Mouse (Mus musculus): Measurements from ENCODE around the gene Orc5. TPM values are rescaled to one million over a fixed set of nuclear protein-coding genes. Genes with fewer than 3 reads are reported as not detected.
"Not testable (repeated sequence)": the region's sequence is repeated elsewhere in the genome, so short reads cannot be mapped to it uniquely, and the experiment has no call there.

The Orc5 gene
- polyA plus RNA-seq, 1 experiment from 2014 or later = 34.2 TPM

- Histone ChIP-seq H3K9ac (ENCODE audit: low read depth, low read length) (no peak overlapping the region), H3K9me3 (replicated peaks; ENCODE audit: control insufficient read depth, low read length, poor library complexity, severe bottlenecking) (no peaks in the 10 kb centered on the region), H3K4me2 (ENCODE audit: low read length) (no peak overlapping the region), H3K4me1 (ENCODE audit: control insufficient read depth, insufficient read depth, low read length) (peaks cover 2% of the 10 kb centered on the region; the same call in 1 of the 2 replicates), H3K36me3 (ENCODE audit: control insufficient read depth, insufficient read depth, low read length) (peaks cover 2% of the 10 kb centered on the region; the same call in 1 of the 2 replicates), H3K27ac (ENCODE audit: low read length) (no peak overlapping the region), H3K27me3 (ENCODE audit: control insufficient read depth, insufficient read depth, low read depth, low read length) (no peaks in the 10 kb centered on the region), H3K4me3 (ENCODE audit: low read depth, low read length) (no peak overlapping the region)
- 89% methylated on average over 5 of the region's 5 CpGs for WGBS
- no peak for ATAC-seq
Observed at GRCm38 (mm10) chr5:22482567-22482966, 67.7 kb downstream of the Orc5 start.

- not testable (repeated sequence) for H3K4me2 ChIP-seq (ENCODE audit: low read length); H3K9me3 ChIP-seq (replicated peaks; ENCODE audit: control insufficient read depth, low read length, poor library complexity, severe bottlenecking); H3K36me3 ChIP-seq (ENCODE audit: control insufficient read depth, insufficient read depth, low read length); H3K4me1 ChIP-seq (ENCODE audit: control insufficient read depth, insufficient read depth, low read length); H3K27ac ChIP-seq (ENCODE audit: low read length); ATAC-seq; H3K4me3 ChIP-seq (ENCODE audit: low read depth, low read length); H3K27me3 ChIP-seq (ENCODE audit: control insufficient read depth, insufficient read depth, low read depth, low read length); H3K9ac ChIP-seq (ENCODE audit: low read depth, low read length)
- 98% methylated on average over 4 of the region's 11 CpGs for WGBS
Observed at GRCm38 (mm10) chr5:22472445-22472844, 77.8 kb downstream of the Orc5 start.

GRCm38 (mm10) chr5:22471243-22471642, 79.0 kb downstream of the Orc5 start:
- no peaks in the 10 kb centered on the region for H3K4me1 ChIP-seq (ENCODE audit: control insufficient read depth, insufficient read depth, low read length)
- no peak overlapping the region for H3K4me2 ChIP-seq (ENCODE audit: low read length)
- 32% methylated on average over 4 of the region's 4 CpGs for WGBS
- H3K27me3 ChIP-seq (ENCODE audit: control insufficient read depth, insufficient read depth, low read depth, low read length) = no peaks in the 10 kb centered on the region
- H3K4me3 ChIP-seq (ENCODE audit: low read depth, low read length) = no peak overlapping the region
- H3K9ac ChIP-seq (ENCODE audit: low read depth, low read length) = no peak overlapping the region
- H3K27ac ChIP-seq (ENCODE audit: low read length) = no peak overlapping the region
- no peaks in the 10 kb centered on the region for H3K9me3 ChIP-seq (replicated peaks; ENCODE audit: control insufficient read depth, low read length, poor library complexity, severe bottlenecking)
- ATAC-seq = peak; percentile 64
- no peaks in the 10 kb centered on the region for H3K36me3 ChIP-seq (ENCODE audit: control insufficient read depth, insufficient read depth, low read length)

- 38% methylated on average over 15 of the region's 15 CpGs for WGBS
- no peak overlapping the region for H3K4me3 ChIP-seq (ENCODE audit: low read depth, low read length)
- H3K27me3 ChIP-seq (ENCODE audit: control insufficient read depth, insufficient read depth, low read depth, low read length) = no peaks in the 10 kb centered on the region
- ATAC-seq = peak; percentile 60; the same call in 1 of the 2 replicates
- H3K9ac ChIP-seq (ENCODE audit: low read depth, low read length) = no peak overlapping the region
- no peaks in the 10 kb centered on the region for H3K9me3 ChIP-seq (replicated peaks; ENCODE audit: control insufficient read depth, low read length, poor library complexity, severe bottlenecking)
- H3K4me2 ChIP-seq (ENCODE audit: low read length) = peak overlapping the region; percentile 20
- peaks cover 7% of the 10 kb centered on the region for H3K4me1 ChIP-seq (ENCODE audit: control insufficient read depth, insufficient read depth, low read length)
- H3K27ac ChIP-seq (ENCODE audit: low read length) = no peak overlapping the region
- H3K36me3 ChIP-seq (ENCODE audit: control insufficient read depth, insufficient read depth, low read length) = no peaks in the 10 kb centered on the region
Observed at GRCm38 (mm10) chr5:22452871-22453661, 97.2 kb downstream of the Orc5 start.

- H3K4me2 ChIP-seq (ENCODE audit: low read length) = peak overlapping the region; percentile 20
- no peak overlapping the region for H3K27ac ChIP-seq (ENCODE audit: low read length)
- ATAC-seq = no peak
- no peaks in the 10 kb centered on the region for H3K9me3 ChIP-seq (replicated peaks; ENCODE audit: control insufficient read depth, low read length, poor library complexity, severe bottlenecking)
- WGBS = 52% methylated on average over 9 of the region's 9 CpGs
- no peaks in the 10 kb centered on the region for H3K27me3 ChIP-seq (ENCODE audit: control insufficient read depth, insufficient read depth, low read depth, low read length)
- no peak overlapping the region for H3K4me3 ChIP-seq (ENCODE audit: low read depth, low read length)
- H3K9ac ChIP-seq (ENCODE audit: low read depth, low read length) = no peak overlapping the region
- peaks cover 7% of the 10 kb centered on the region for H3K4me1 ChIP-seq (ENCODE audit: control insufficient read depth, insufficient read depth, low read length)
- H3K36me3 ChIP-seq (ENCODE audit: control insufficient read depth, insufficient read depth, low read length) = no peaks in the 10 kb centered on the region
Observed at GRCm38 (mm10) chr5:22452452-22452851, 97.8 kb downstream of the Orc5 start.

- no peak overlapping the region for H3K4me3 ChIP-seq (ENCODE audit: low read depth, low read length)
Observed at GRCm38 (mm10) chr5:22451764-22452163, 98.5 kb downstream of the Orc5 start.

GRCm38 (mm10) chr5:22449492-22449891, 100.7 kb downstream of the Orc5 start:
- ATAC-seq = no peak
- Histone ChIP-seq H3K4me2 (ENCODE audit: low read length) (no peak overlapping the region), H3K27ac (ENCODE audit: low read length) (no peak overlapping the region), H3K36me3 (ENCODE audit: control insufficient read depth, insufficient read depth, low read length) (no peaks in the 10 kb centered on the region), H3K27me3 (ENCODE audit: control insufficient read depth, insufficient read depth, low read depth, low read length) (no peaks in the 10 kb centered on the region), H3K4me1 (ENCODE audit: control insufficient read depth, insufficient read depth, low read length) (peaks cover 7% of the 10 kb centered on the region), H3K4me3 (ENCODE audit: low read depth, low read length) (no peak overlapping the region), H3K9ac (ENCODE audit: low read depth, low read length) (no peak overlapping the region), H3K9me3 (replicated peaks; ENCODE audit: control insufficient read depth, low read length, poor library complexity, severe bottlenecking) (no peaks in the 10 kb centered on the region)
- WGBS = 83% methylated on average over 3 of the region's 3 CpGs

More at GRCm38 (mm10) chr5:22451764-22452163, 98.5 kb downstream of the Orc5 start:
- Histone ChIP-seq H3K4me2 (ENCODE audit: low read length) (no peak overlapping the region), H3K36me3 (ENCODE audit: control insufficient read depth, insufficient read depth, low read length) (no peaks in the 10 kb centered on the region), H3K27me3 (ENCODE audit: control insufficient read depth, insufficient read depth, low read depth, low read length) (no peaks in the 10 kb centered on the region), H3K9me3 (replicated peaks; ENCODE audit: control insufficient read depth, low read length, poor library complexity, severe bottlenecking) (no peaks in the 10 kb centered on the region), H3K4me1 (ENCODE audit: control insufficient read depth, insufficient read depth, low read length) (peaks cover 7% of the 10 kb centered on the region), H3K9ac (ENCODE audit: low read depth, low read length) (no peak overlapping the region), H3K27ac (ENCODE audit: low read length) (no peak overlapping the region)
- WGBS = 69% methylated on average over 3 of the region's 3 CpGs
- no peak for ATAC-seq

Other genes with a start within 250 kb of the Orc5 start
- gene Reln, start 205.7 kb downstream of the Orc5 start, polyA plus RNA-seq (2015; fragmentation: Nextera tagmentation; extraction: Ambion mirVana) = 37.8 and 39.5 TPM in 2 replicates
- gene Lhfpl3, start 195.6 kb upstream of the Orc5 start, polyA plus RNA-seq (2015; fragmentation: Nextera tagmentation; extraction: Ambion mirVana) = 26.5 and 33.6 TPM in 2 replicates

All from midbrain, embryonic 16.5 days (tissue).